Mouse (Mus musculus) testis, adult 10 weeks (tissue): Measurements from ENCODE around the gene Gm3029. TPM values are rescaled to one million over a fixed set of nuclear protein-coding genes. Genes with fewer than 3 reads are reported as not detected.

Source experiments
- polyA plus RNA-seq: library from polyadenylated mRNA; stranded (reverse); fragments of 350-450 nt; fragmentation: Illumina TruSeq; extraction: RNeasy Lipid Tissue Mini Kit (QIAGEN cat#74804); gene quantifications from one replicate; pipeline ENCODE4 v1.2.3, GENCODE M21; 2014; ENCODE audit warnings: low read depth, low replicate concordance

Gm3029 gene
- 88.6 TPM for polyA plus RNA-seq

DNA sequence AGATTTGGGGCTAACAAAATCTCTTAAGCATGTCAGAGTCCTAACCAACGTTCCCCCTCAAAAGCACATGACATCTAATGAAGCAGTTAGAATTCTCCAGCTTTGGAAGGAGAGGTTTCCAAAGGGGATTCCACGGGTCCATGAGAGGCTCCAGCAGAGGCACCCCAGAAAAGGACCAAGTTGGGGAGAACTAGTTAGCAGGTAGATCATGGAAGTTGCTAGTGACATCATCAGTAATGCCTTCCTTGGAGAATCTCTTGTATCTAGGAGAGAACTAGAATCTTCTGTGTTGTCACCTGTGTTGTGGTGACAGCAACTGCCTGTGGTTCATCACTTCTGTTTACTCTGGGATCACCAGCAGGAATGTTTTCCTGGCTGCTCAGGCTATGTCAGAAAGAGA is at the start of gene Gm3029:
Gene Gm3029 (plus strand): TSS at position 301 of the 400 bp plus-strand sequence.

DNA sequence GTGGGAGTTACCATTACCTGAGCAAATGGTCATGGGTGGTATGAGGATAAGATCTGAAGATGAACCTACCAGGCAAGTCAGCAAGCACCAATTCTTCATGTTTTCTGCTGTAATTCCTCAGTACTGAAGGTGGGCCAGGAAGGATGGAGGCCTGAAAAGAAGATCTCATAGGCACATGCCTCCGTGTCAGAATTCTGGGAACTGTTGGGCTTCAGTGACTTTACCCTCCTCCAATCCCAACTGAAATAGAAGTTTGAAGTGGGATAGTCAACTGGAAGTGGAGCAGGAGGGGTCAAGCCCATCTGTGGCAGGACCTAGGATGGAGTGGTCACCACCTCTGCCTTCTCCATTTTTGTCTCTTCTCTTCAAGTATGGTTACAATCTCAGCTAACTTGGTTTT is 47.7 kb upstream of the Gm3029 start, which contains the start of gene Gm2916:
Gene Gm2916 (plus strand): TSS at position 301 of the 400 bp plus-strand sequence.

DNA sequence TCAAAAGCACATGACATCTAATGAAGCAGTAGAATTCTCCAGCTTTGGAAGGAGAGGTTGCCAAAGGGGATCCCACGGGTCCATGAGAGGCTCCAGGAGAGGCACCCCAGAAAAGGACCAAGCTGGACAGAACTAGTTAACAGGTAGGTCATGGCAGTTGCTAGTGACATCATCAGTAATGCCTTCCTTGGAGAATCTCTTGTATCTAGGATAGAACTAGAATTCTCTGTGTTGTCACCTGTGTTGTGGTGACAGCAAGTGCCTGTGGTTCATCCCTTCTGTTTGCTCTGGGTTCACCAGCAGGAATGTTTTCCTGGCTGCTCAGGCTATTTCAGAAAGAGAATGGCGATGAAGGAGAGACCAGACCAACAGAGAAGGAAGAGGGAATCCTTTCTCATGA is 31.7 kb downstream of the Gm3029 start, which contains the start of gene Gm3095:
Gene Gm3095 (plus strand): TSS at position 301 of the 400 bp plus-strand sequence.

Other genes starting within 250 kb of the Gm3029 start
- gene Gm3043, start 243.0 kb upstream of the Gm3029 start, polyA plus RNA-seq, result 0.59 TPM
- 4.3 TPM for gene Gm3002, start 121.7 kb upstream of the Gm3029 start, polyA plus RNA-seq
- 0.18 TPM for gene Gm3033, start 85.5 kb upstream of the Gm3029 start, polyA plus RNA-seq
- 54.9 TPM for gene Gm2916, start 47.6 kb upstream of the Gm3029 start, polyA plus RNA-seq
- 7.0 TPM for gene Gm3095, start 31.8 kb downstream of the Gm3029 start, polyA plus RNA-seq
- 4.0 TPM for gene Gm3099, start 66.6 kb downstream of the Gm3029 start, polyA plus RNA-seq
- 2.7 TPM for gene Gm5796, start 92.2 kb downstream of the Gm3029 start, polyA plus RNA-seq
- 4.7 TPM for gene Gm3115, start 152.4 kb downstream of the Gm3029 start, polyA plus RNA-seq
- gene Gm8108, start 178.8 kb downstream of the Gm3029 start, polyA plus RNA-seq, result 6.8 TPM
- 8.5 TPM for gene Gm3127, start 233.3 kb downstream of the Gm3029 start, polyA plus RNA-seq